ENCODE assay signal across 21 mouse cellular contexts in genomic region chr17:35252619-35253292, GRCm38 (mm10). TPM values are rescaled to one million over a fixed set of nuclear protein-coding genes. Genes with fewer than 3 reads are reported as not detected.
A peak's percentile ranks its signal among the peaks of the same experiment; 100 is the strongest.
DNase-seq lines count a peak whose midpoint lies in the region; ATAC-seq and TF ChIP-seq lines count a peak whose summit lies in the region.
"Had no signal": no experiment of that assay in that cellular context is flagged by ENCODE, and none has a peak within 500 bp of the region (broad histone marks: within the 10 kb centered on the region; RNA-seq: fewer than 3 reads in every experiment).

No protein-coding gene starts in this region.

- no peak for TF ChIP-seq EP300 in stomach, postnatal 0 days (optimal IDR thresholded peaks at IDR 0.05)

- no peak overlapping the region for H3K4me2 ChIP-seq in kidney, embryonic 15.5 days
- H3K4me2 ChIP-seq in midbrain, embryonic 16.5 days (ENCODE audit: low read length): no peak overlapping the region
- no peak overlapping the region for H3K4me2 ChIP-seq in midbrain, embryonic 13.5 days (replicated peaks)
- H3K4me2 ChIP-seq in stomach, postnatal 0 days (replicated peaks; ENCODE audit: low read depth): no peak overlapping the region
- H3K4me2 ChIP-seq: heart, embryonic 13.5 days; hindbrain, embryonic 15.5 days; limb, embryonic 15.5 days; liver, embryonic 15.5 days had no signal

- no peak overlapping the region for H3K4me3 ChIP-seq in kidney, embryonic 15.5 days (replicated peaks)
- H3K4me3 ChIP-seq in midbrain, embryonic 16.5 days (ENCODE audit: low read depth, low read length): no peak overlapping the region
- no peak overlapping the region for H3K4me3 ChIP-seq in midbrain, embryonic 13.5 days (replicated peaks)
- H3K4me3 ChIP-seq in stomach, postnatal 0 days (ENCODE audit: low read depth, low read length): no peak overlapping the region
- H3K4me3 ChIP-seq: embryonic facial prominence, embryonic 10.5 days; heart, embryonic 13.5 days; hindbrain, embryonic 15.5 days; limb, embryonic 15.5 days; liver, embryonic 15.5 days had no signal

- WGBS in kidney, embryonic 15.5 days: 80% methylated on average over 18 of the region's 18 CpGs
- WGBS in midbrain, embryonic 16.5 days: 85% methylated on average over 18 of the region's 18 CpGs
- WGBS in midbrain, embryonic 13.5 days: 87% methylated on average over 18 of the region's 18 CpGs
- 75% methylated on average over 18 of the region's 18 CpGs for WGBS in stomach, postnatal 0 days

- TF ChIP-seq CTCF in stomach, postnatal 0 days (IDR thresholded peaks at IDR 0.05; ENCODE audit: low read depth): peak; percentile 16

- peaks cover 3% of the 10 kb centered on the region; the same call in 1 of the 2 replicates for H3K27me3 ChIP-seq in kidney, embryonic 15.5 days
- no peaks in the 10 kb centered on the region for H3K27me3 ChIP-seq in midbrain, embryonic 16.5 days (ENCODE audit: control insufficient read depth, insufficient read depth, low read depth, low read length)
- H3K27me3 ChIP-seq in midbrain, embryonic 13.5 days: no peaks in the 10 kb centered on the region
- H3K27me3 ChIP-seq in stomach, postnatal 0 days (ENCODE audit: control insufficient read depth, insufficient read depth, low read length): no peaks in the 10 kb centered on the region
- H3K27me3 ChIP-seq: heart, embryonic 13.5 days; hindbrain, embryonic 15.5 days; liver, embryonic 15.5 days; Patski had no signal

- H3K9me3 ChIP-seq in kidney, embryonic 15.5 days (replicated peaks): no peaks in the 10 kb centered on the region
- no peaks in the 10 kb centered on the region for H3K9me3 ChIP-seq in midbrain, embryonic 16.5 days (replicated peaks; ENCODE audit: control insufficient read depth, low read length, poor library complexity, severe bottlenecking)
- H3K9me3 ChIP-seq in midbrain, embryonic 13.5 days: no peaks in the 10 kb centered on the region
- no peaks in the 10 kb centered on the region for H3K9me3 ChIP-seq in stomach, postnatal 0 days (ENCODE audit: control insufficient read depth, low read length)
- H3K9me3 ChIP-seq: embryonic facial prominence, embryonic 10.5 days; heart, embryonic 13.5 days; hindbrain, embryonic 15.5 days; limb, embryonic 15.5 days; liver, embryonic 15.5 days had no signal

- 0 out of 2 replicates have a peak overlapping the region, but pooled peaks have one; percentile 3 for H3K27ac ChIP-seq in kidney, embryonic 15.5 days
- H3K27ac ChIP-seq in midbrain, embryonic 16.5 days (ENCODE audit: low read length): no peak overlapping the region
- no peak overlapping the region for H3K27ac ChIP-seq in midbrain, embryonic 13.5 days
- no peak overlapping the region for H3K27ac ChIP-seq in stomach, postnatal 0 days (replicated peaks)
- H3K27ac ChIP-seq: embryonic facial prominence, embryonic 10.5 days; heart, embryonic 13.5 days; hindbrain, embryonic 15.5 days; liver, embryonic 15.5 days had no signal

- H3K36me3 ChIP-seq in kidney, embryonic 15.5 days: peaks cover 63% of the 10 kb centered on the region
- H3K36me3 ChIP-seq in midbrain, embryonic 16.5 days (ENCODE audit: control insufficient read depth, insufficient read depth, low read length): peaks cover 46% of the 10 kb centered on the region
- peaks cover 66% of the 10 kb centered on the region for H3K36me3 ChIP-seq in midbrain, embryonic 13.5 days
- peaks cover 34% of the 10 kb centered on the region for H3K36me3 ChIP-seq in stomach, postnatal 0 days (ENCODE audit: control insufficient read depth, insufficient read depth, low read length)

- peaks cover 20% of the 10 kb centered on the region for H3K4me1 ChIP-seq in kidney, embryonic 15.5 days
- H3K4me1 ChIP-seq in midbrain, embryonic 16.5 days (ENCODE audit: control insufficient read depth, insufficient read depth, low read length): no peaks in the 10 kb centered on the region
- H3K4me1 ChIP-seq in midbrain, embryonic 13.5 days (replicated peaks): no peaks in the 10 kb centered on the region
- H3K4me1 ChIP-seq in stomach, postnatal 0 days (replicated peaks; ENCODE audit: control insufficient read depth, insufficient read depth): no peaks in the 10 kb centered on the region

- ATAC-seq in kidney, embryonic 15.5 days (replicated peaks; ENCODE audit: low FRiP score): no peak
- ATAC-seq in midbrain, embryonic 16.5 days: 0 out of 2 replicates have a peak, but pooled peaks have one; percentile 2
- no peak for ATAC-seq in midbrain, embryonic 13.5 days
- no peak for ATAC-seq in stomach, postnatal 0 days (ENCODE audit: low FRiP score, low TSS enrichment)
- ATAC-seq: Patski had no signal

- DNase-seq in cerebellum, adult 9-11 months: peak; percentile 39
- DNase-seq in cerebellum, postnatal 25 days: no peak
- DNase-seq in kidney, adult 18-20 months: no peak
- DNase-seq in stomach, postnatal 0 days (ENCODE audit: low spot score): no peak
- no peak for DNase-seq in lung, postnatal 4 days
- DNase-seq: kidney, adult 9 months; right cerebral cortex, postnatal 14 days; spleen, adult 18-20 months; thymus, adult 18-20 months had no signal

- no peak overlapping the region for H3K9ac ChIP-seq in kidney, embryonic 15.5 days
- no peak overlapping the region for H3K9ac ChIP-seq in midbrain, embryonic 16.5 days (ENCODE audit: low read depth, low read length)
- H3K9ac ChIP-seq in midbrain, embryonic 13.5 days (replicated peaks): no peak overlapping the region
- H3K9ac ChIP-seq in stomach, postnatal 0 days (ENCODE audit: low read length): no peak overlapping the region
- H3K9ac ChIP-seq: heart, embryonic 13.5 days; hindbrain, embryonic 15.5 days; limb, embryonic 15.5 days; liver, embryonic 15.5 days had no signal

RNA-seq across cellular contexts. Expression of gene H2-D1, which starts 9.8 kb away (rescaled TPM):
- 64.5 and 66.1 TPM in 2 replicates for polyA plus RNA-seq in kidney, embryonic 15.5 days (2015; fragmentation: Nextera tagmentation; extraction: Ambion mirVana)
- 82.5 and 109 TPM in 2 replicates for polyA plus RNA-seq in midbrain, embryonic 16.5 days (2015; fragmentation: Nextera tagmentation; extraction: Ambion mirVana)
- 49.5 and 52.5 TPM in 2 replicates for polyA plus RNA-seq in midbrain, embryonic 13.5 days (2015; fragmentation: Nextera tagmentation; extraction: Ambion mirVana)
- 303 and 307 TPM in 2 replicates for polyA plus RNA-seq in stomach, postnatal 0 days (2015; fragmentation: Nextera tagmentation; extraction: Ambion mirVana)

RNA-seq across cellular contexts. Expression of gene Ddx39b, which starts 11.2 kb away (rescaled TPM):
- polyA plus RNA-seq in kidney, embryonic 15.5 days (2015; fragmentation: Nextera tagmentation; extraction: Ambion mirVana): 531 and 538 TPM in 2 replicates
- 339 and 357 TPM in 2 replicates for polyA plus RNA-seq in midbrain, embryonic 16.5 days (2015; fragmentation: Nextera tagmentation; extraction: Ambion mirVana)
- polyA plus RNA-seq in midbrain, embryonic 13.5 days (2015; fragmentation: Nextera tagmentation; extraction: Ambion mirVana): 460 and 465 TPM in 2 replicates
- polyA plus RNA-seq in stomach, postnatal 0 days (2015; fragmentation: Nextera tagmentation; extraction: Ambion mirVana): 143 and 145 TPM in 2 replicates

RNA-seq across cellular contexts. Expression of gene Nfkbil1, which starts 17.2 kb away (rescaled TPM):
- polyA plus RNA-seq in kidney, embryonic 15.5 days (2015; fragmentation: Nextera tagmentation; extraction: Ambion mirVana): 11.3 and 12.4 TPM in 2 replicates
- 9.2 and 9.4 TPM in 2 replicates for polyA plus RNA-seq in midbrain, embryonic 16.5 days (2015; fragmentation: Nextera tagmentation; extraction: Ambion mirVana)
- 8.3 and 11.0 TPM in 2 replicates for polyA plus RNA-seq in midbrain, embryonic 13.5 days (2015; fragmentation: Nextera tagmentation; extraction: Ambion mirVana)
- polyA plus RNA-seq in stomach, postnatal 0 days (2015; fragmentation: Nextera tagmentation; extraction: Ambion mirVana): 7.4 and 7.5 TPM in 2 replicates

RNA-seq across cellular contexts. Expression of gene Atp6v1g2, which starts 19.3 kb away (rescaled TPM):
- 6.2 and 6.4 TPM in 2 replicates for polyA plus RNA-seq in kidney, embryonic 15.5 days (2015; fragmentation: Nextera tagmentation; extraction: Ambion mirVana)
- 111 and 139 TPM in 2 replicates for polyA plus RNA-seq in midbrain, embryonic 16.5 days (2015; fragmentation: Nextera tagmentation; extraction: Ambion mirVana)
- polyA plus RNA-seq in midbrain, embryonic 13.5 days (2015; fragmentation: Nextera tagmentation; extraction: Ambion mirVana): 41.6 and 43.0 TPM in 2 replicates
- 3.0 and 3.6 TPM in 2 replicates for polyA plus RNA-seq in stomach, postnatal 0 days (2015; fragmentation: Nextera tagmentation; extraction: Ambion mirVana)

RNA-seq across cellular contexts. Expression of gene Gm16181, which starts 32.1 kb away (rescaled TPM):
- polyA plus RNA-seq in kidney, embryonic 15.5 days (2015; fragmentation: Nextera tagmentation; extraction: Ambion mirVana): 0.65 and 0.69 TPM in 2 replicates
- polyA plus RNA-seq in midbrain, embryonic 16.5 days (2015; fragmentation: Nextera tagmentation; extraction: Ambion mirVana): 0.38 and 0.57 TPM in 2 replicates
- 0.57 and 0.79 TPM in 2 replicates for polyA plus RNA-seq in midbrain, embryonic 13.5 days (2015; fragmentation: Nextera tagmentation; extraction: Ambion mirVana)
- polyA plus RNA-seq in stomach, postnatal 0 days (2015; fragmentation: Nextera tagmentation; extraction: Ambion mirVana): 0.27 and 0.33 TPM in 2 replicates
- polyA plus RNA-seq: forebrain, embryonic 11.5 days; heart, embryonic 13.5 days; large intestine, adult 2 months; stomach, embryonic 14.5 days had no signal
